In the genomic region with DNA sequence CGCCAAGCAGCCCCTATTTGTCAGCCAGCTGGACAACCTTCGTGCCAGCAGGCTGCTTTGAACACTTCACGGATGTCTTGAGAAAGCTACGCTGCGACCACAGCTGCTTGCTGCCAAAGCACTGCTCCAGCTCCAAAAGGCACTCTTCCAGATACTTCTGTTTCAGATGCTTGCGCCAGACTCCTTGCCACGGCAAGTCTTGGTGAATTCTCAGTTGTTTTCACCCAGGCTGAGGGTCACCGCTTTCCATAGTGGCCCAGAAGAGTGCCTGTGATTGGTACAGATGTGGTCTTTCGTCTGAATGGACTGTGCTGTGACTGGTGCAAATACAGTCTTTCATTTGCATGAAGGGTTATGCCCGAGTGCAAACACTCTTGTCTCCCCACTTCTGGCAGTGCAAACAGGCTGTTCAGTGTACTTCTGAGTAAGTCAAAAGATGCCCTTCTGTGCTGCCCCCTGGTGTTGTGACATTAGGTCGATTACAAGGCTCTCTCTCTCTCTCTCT, we compare ENCODE assay signal across 8 mouse cellular contexts. TPM values are rescaled to one million over a fixed set of nuclear protein-coding genes. Genes with fewer than 3 reads are reported as not detected.
DNase-seq lines count a peak whose midpoint lies in the region; ATAC-seq and TF ChIP-seq lines count a peak whose summit lies in the region.

No protein-coding gene starts in this region.

- H3K9me3 ChIP-seq in intestine, postnatal 0 days (ENCODE audit: control insufficient read depth) = no peaks in the 10 kb centered on the region
- no peaks in the 10 kb centered on the region for H3K9me3 ChIP-seq in intestine, embryonic 15.5 days
- no peaks in the 10 kb centered on the region for H3K9me3 ChIP-seq in kidney, embryonic 15.5 days (replicated peaks)
- no peaks in the 10 kb centered on the region for H3K9me3 ChIP-seq in forebrain, embryonic 11.5 days (ENCODE audit: control insufficient read depth, low read length)

- no peaks in the 10 kb centered on the region for H3K4me1 ChIP-seq in intestine, postnatal 0 days (replicated peaks; ENCODE audit: control insufficient read depth, insufficient read depth, low read length)
- no peaks in the 10 kb centered on the region for H3K4me1 ChIP-seq in intestine, embryonic 15.5 days (replicated peaks)
- no peaks in the 10 kb centered on the region for H3K4me1 ChIP-seq in kidney, embryonic 15.5 days
- no peaks in the 10 kb centered on the region for H3K4me1 ChIP-seq in forebrain, embryonic 11.5 days (replicated peaks; ENCODE audit: control insufficient read depth, insufficient read depth, low read length)

- H3K4me3 ChIP-seq in intestine, postnatal 0 days (ENCODE audit: low read depth, low read length) = no peak overlapping the region
- H3K4me3 ChIP-seq in intestine, embryonic 15.5 days (replicated peaks) = no peak overlapping the region
- no peak overlapping the region for H3K4me3 ChIP-seq in kidney, embryonic 15.5 days (replicated peaks)
- H3K4me3 ChIP-seq in forebrain, embryonic 11.5 days (ENCODE audit: low read depth, low read length) = no peak overlapping the region

- DNase-seq in brain, adult 2 months (ENCODE audit: low read depth, low spot score) = peak; percentile 71
- DNase-seq in layer of hippocampus, postnatal 36 days = peak; percentile 23 to 31
- DNase-seq in right cerebral cortex, postnatal 4 days = peak; percentile 26
- DNase-seq in kidney, postnatal 25 days = no peak
- DNase-seq in forebrain, embryonic 11.5 days (ENCODE audit: low spot score) = no peak

- no peak overlapping the region for H3K9ac ChIP-seq in intestine, postnatal 0 days (ENCODE audit: low read depth, low read length)
- H3K9ac ChIP-seq in intestine, embryonic 15.5 days = no peak overlapping the region
- no peak overlapping the region for H3K9ac ChIP-seq in kidney, embryonic 15.5 days
- H3K9ac ChIP-seq in forebrain, embryonic 11.5 days (ENCODE audit: low read length) = no peak overlapping the region

- ATAC-seq in intestine, postnatal 0 days = no peak
- ATAC-seq in intestine, embryonic 15.5 days = no peak
- ATAC-seq in kidney, embryonic 15.5 days (replicated peaks; ENCODE audit: low FRiP score) = no peak
- ATAC-seq in forebrain, embryonic 11.5 days (replicated peaks; ENCODE audit: low FRiP score) = no peak

- 58% methylated on average over 11 of the region's 11 CpGs for WGBS in intestine, postnatal 0 days
- WGBS in intestine, embryonic 15.5 days = 66% methylated on average over 11 of the region's 11 CpGs
- WGBS in kidney, embryonic 15.5 days = 58% methylated on average over 11 of the region's 11 CpGs
- WGBS in forebrain, embryonic 11.5 days = 74% methylated on average over 11 of the region's 11 CpGs

- H3K4me2 ChIP-seq in intestine, postnatal 0 days (replicated peaks; ENCODE audit: low read depth) = no peak overlapping the region
- H3K4me2 ChIP-seq in intestine, embryonic 15.5 days (replicated peaks) = no peak overlapping the region
- no peak overlapping the region for H3K4me2 ChIP-seq in kidney, embryonic 15.5 days
- no peak overlapping the region for H3K4me2 ChIP-seq in forebrain, embryonic 11.5 days (ENCODE audit: low read depth, low read length, severe bottlenecking)

- TF ChIP-seq CTCF in intestine, postnatal 0 days (IDR thresholded peaks at IDR 0.05; ENCODE audit: low read depth) = peak; percentile 47

- no peak overlapping the region for H3K27ac ChIP-seq in intestine, postnatal 0 days (ENCODE audit: low read depth, low read length)
- H3K27ac ChIP-seq in intestine, embryonic 15.5 days = no peak overlapping the region
- H3K27ac ChIP-seq in kidney, embryonic 15.5 days = no peak overlapping the region
- no peak overlapping the region for H3K27ac ChIP-seq in forebrain, embryonic 11.5 days (ENCODE audit: low read depth, low read length)

- H3K27me3 ChIP-seq in intestine, postnatal 0 days (replicated peaks; ENCODE audit: control insufficient read depth, insufficient read depth, low read length) = no peaks in the 10 kb centered on the region
- H3K27me3 ChIP-seq in intestine, embryonic 15.5 days (replicated peaks) = no peaks in the 10 kb centered on the region
- no peaks in the 10 kb centered on the region for H3K27me3 ChIP-seq in kidney, embryonic 15.5 days
- H3K27me3 ChIP-seq in forebrain, embryonic 11.5 days (ENCODE audit: control insufficient read depth, insufficient read depth, low read length) = no peaks in the 10 kb centered on the region

- H3K36me3 ChIP-seq in intestine, postnatal 0 days (ENCODE audit: control insufficient read depth, insufficient read depth) = no peaks in the 10 kb centered on the region
- no peaks in the 10 kb centered on the region for H3K36me3 ChIP-seq in intestine, embryonic 15.5 days
- no peaks in the 10 kb centered on the region for H3K36me3 ChIP-seq in kidney, embryonic 15.5 days
- no peaks in the 10 kb centered on the region for H3K36me3 ChIP-seq in forebrain, embryonic 11.5 days (ENCODE audit: control insufficient read depth, insufficient read depth, low read length)

RNA-seq across cellular contexts. Expression of gene Cdkn2aipnl, which starts 6.4 kb away (rescaled TPM):
- polyA plus RNA-seq in intestine, postnatal 0 days (2015; fragmentation: Nextera tagmentation; extraction: Ambion mirVana) = 49.0 and 49.8 TPM in 2 replicates
- 84.7 and 90.3 TPM in 2 replicates for polyA plus RNA-seq in intestine, embryonic 15.5 days (2015; fragmentation: Nextera tagmentation; extraction: Ambion mirVana)
- total RNA-seq in layer of hippocampus, postnatal 36 days (2021) = 10 to 100 TPM; 32.7 to 33.4 TPM
- polyA plus RNA-seq in kidney, embryonic 15.5 days (2015; fragmentation: Nextera tagmentation; extraction: Ambion mirVana) = 95.7 and 96.9 TPM in 2 replicates
- polyA plus RNA-seq in forebrain, embryonic 11.5 days (2014; fragmentation: Nextera tagmentation; extraction: Ambion mirVana) = 130 and 142 TPM in 2 replicates

RNA-seq across cellular contexts. Expression of gene Ube2b, which starts 39.5 kb away (rescaled TPM):
- 212 and 223 TPM in 2 replicates for polyA plus RNA-seq in intestine, postnatal 0 days (2015; fragmentation: Nextera tagmentation; extraction: Ambion mirVana)
- polyA plus RNA-seq in intestine, embryonic 15.5 days (2015; fragmentation: Nextera tagmentation; extraction: Ambion mirVana) = 189 and 212 TPM in 2 replicates
- 100 to 1,000 TPM; 205 to 208 TPM for total RNA-seq in layer of hippocampus, postnatal 36 days (2021)
- polyA plus RNA-seq in kidney, embryonic 15.5 days (2015; fragmentation: Nextera tagmentation; extraction: Ambion mirVana) = 211 and 228 TPM in 2 replicates
- polyA plus RNA-seq in forebrain, embryonic 11.5 days (2014; fragmentation: Nextera tagmentation; extraction: Ambion mirVana) = 163 and 177 TPM in 2 replicates

RNA-seq across cellular contexts. Expression of gene Cdkl3, which starts 43.0 kb away (rescaled TPM):
- 4.6 and 5.0 TPM in 2 replicates for polyA plus RNA-seq in intestine, postnatal 0 days (2015; fragmentation: Nextera tagmentation; extraction: Ambion mirVana)
- 5.4 and 6.6 TPM in 2 replicates for polyA plus RNA-seq in intestine, embryonic 15.5 days (2015; fragmentation: Nextera tagmentation; extraction: Ambion mirVana)
- 10 to 100 TPM; 15.0 to 19.8 TPM for total RNA-seq in layer of hippocampus, postnatal 36 days (2021)
- polyA plus RNA-seq in kidney, embryonic 15.5 days (2015; fragmentation: Nextera tagmentation; extraction: Ambion mirVana) = 8.4 and 8.7 TPM in 2 replicates
- polyA plus RNA-seq in forebrain, embryonic 11.5 days (2014; fragmentation: Nextera tagmentation; extraction: Ambion mirVana) = 13.2 and 13.6 TPM in 2 replicates

Comparison
In these comparisons a context has a peak if more than half of its experiments do, and no peak if none do; other contexts are left out.
1. DNase-seq: peak in brain, adult 2 months (single experiment), layer of hippocampus, postnatal 36 days (2 of 2) and right cerebral cortex, postnatal 4 days (single experiment); none in kidney, postnatal 25 days (0 of 2) and forebrain, embryonic 11.5 days (single experiment).